Mouse (Mus musculus) layer of hippocampus, adult 11-12 months (tissue): Measurements from ENCODE around the gene Tas2r118.

Experiments
- DNase-seq: peaks from one replicate; pipeline ENCODE4 v3.0.0; 2022; ENCODE audit warnings: low spot score

Tas2r118 gene

GRCm38 (mm10) chr6:23969960-23970359, at the start of gene Tas2r118:
TSS of gene Tas2r118 (minus strand) at chr6:23970060.
- no peak for DNase-seq

GRCm38 (mm10) chr6:24018320-24018719, 48.5 kb upstream of the Tas2r118 start:
- no peak for DNase-seq

GRCm38 (mm10) chr6:23993276-23993675, 23.4 kb upstream of the Tas2r118 start:
- DNase-seq = no peak

- DNase-seq = no peak
Observed at GRCm38 (mm10) chr6:23990687-23991387, 21.0 kb upstream of the Tas2r118 start.

GRCm38 (mm10) chr6:23986293-23986692, 16.4 kb upstream of the Tas2r118 start:
- no peak for DNase-seq

- DNase-seq = no peak
Observed at GRCm38 (mm10) chr6:23966980-23967379, 2.9 kb downstream of the Tas2r118 start.

- no peak for DNase-seq
Observed at GRCm38 (mm10) chr6:23965925-23966324, 3.9 kb downstream of the Tas2r118 start.

GRCm38 (mm10) chr6:23963741-23964140, 6.1 kb downstream of the Tas2r118 start:
- DNase-seq = no peak

- DNase-seq = no peak
Observed at GRCm38 (mm10) chr6:23940776-23941175, 29.1 kb downstream of the Tas2r118 start.

GRCm38 (mm10) chr6:23938575-23939488, 31.0 kb downstream of the Tas2r118 start:
- DNase-seq = no peak

GRCm38 (mm10) chr6:23936414-23936813, 33.4 kb downstream of the Tas2r118 start:
- DNase-seq = no peak

GRCm38 (mm10) chr6:23923806-23924205, 46.1 kb downstream of the Tas2r118 start:
- no peak for DNase-seq
